Mouse (Mus musculus) limb, embryonic 12.5 days (tissue): Measurements from ENCODE around the gene Dydc2. TPM values are rescaled to one million over a fixed set of nuclear protein-coding genes. Genes with fewer than 3 reads are reported as not detected.
"Not testable (repeated sequence)": the region's sequence is repeated elsewhere in the genome, so short reads cannot be mapped to it uniquely, and the experiment has no call there.

Experiments used
- ATAC-seq: fragments of 200-750 bp; cut with Nextera tagmentation; 2 replicates; pipeline ENCODE4 v1.8.0; 2017; ENCODE audit warnings: low read depth, moderate TSS enrichment; ENCODE audit not compliant: insufficient number of reproducible peaks, insufficient read depth, low FRiP score, low TSS enrichment
- H3K27ac ChIP-seq: fragments of 300-500 bp; sonication (generic); 2 replicates; pipeline ENCODE4 v1.5.1; 2016; ENCODE audit warnings: mild to moderate bottlenecking, moderate library complexity
- H3K27me3 ChIP-seq: fragments of 300-500 bp; sonication (generic); 2 replicates; pipeline ENCODE4 v1.6.1; 2016; ENCODE audit warnings: mild to moderate bottlenecking, moderate library complexity
- H3K36me3 ChIP-seq: fragments of 300-500 bp; sonication (generic); 2 replicates; pipeline ENCODE4 v1.6.1; 2016; ENCODE audit warnings: mild to moderate bottlenecking, moderate library complexity
- H3K4me1 ChIP-seq: fragments of 300-500 bp; sonication (generic); replicated peaks from 2 replicates; pipeline ENCODE4 v1.6.1; 2016
- H3K4me2 ChIP-seq: fragments of 300-500 bp; sonication (generic); 2 replicates; pipeline ENCODE4 v1.6.1; 2016; ENCODE audit warnings: mild to moderate bottlenecking, moderate library complexity
- H3K4me3 ChIP-seq: fragments of 300-500 bp; sonication (generic); replicated peaks from 2 replicates; pipeline ENCODE4 v1.5.1; 2016; ENCODE audit warnings: mild to moderate bottlenecking
- H3K9ac ChIP-seq: fragments of 300-500 bp; sonication (generic); replicated peaks from 2 replicates; pipeline ENCODE4 v1.6.1; 2016; ENCODE audit warnings: mild to moderate bottlenecking, moderate library complexity
- H3K9me3 ChIP-seq: fragments of 300-500 bp; sonication (generic); 2 replicates; pipeline ENCODE4 v1.6.1; 2016; ENCODE audit warnings: mild to moderate bottlenecking, moderate library complexity
- WGBS: fragments of 180-500 bp; shearing (Covaris S2); methylation state at CpG from one replicate; pipeline ENCODE4 v1.1.7; 2016; 5-methylcytosine and 5-hydroxymethylcytosine counted together
- polyA plus RNA-seq: library from polyadenylated mRNA; unstranded; fragments of >200 nt; fragmentation: Nextera tagmentation; extraction: Ambion mirVana; gene quantifications from 2 replicates; pipeline ENCODE4 v1.2.1, GENCODE M21; 2016

The Dydc2 gene
- polyA plus RNA-seq, 1 experiment from 2014 or later = not detected

DNA sequence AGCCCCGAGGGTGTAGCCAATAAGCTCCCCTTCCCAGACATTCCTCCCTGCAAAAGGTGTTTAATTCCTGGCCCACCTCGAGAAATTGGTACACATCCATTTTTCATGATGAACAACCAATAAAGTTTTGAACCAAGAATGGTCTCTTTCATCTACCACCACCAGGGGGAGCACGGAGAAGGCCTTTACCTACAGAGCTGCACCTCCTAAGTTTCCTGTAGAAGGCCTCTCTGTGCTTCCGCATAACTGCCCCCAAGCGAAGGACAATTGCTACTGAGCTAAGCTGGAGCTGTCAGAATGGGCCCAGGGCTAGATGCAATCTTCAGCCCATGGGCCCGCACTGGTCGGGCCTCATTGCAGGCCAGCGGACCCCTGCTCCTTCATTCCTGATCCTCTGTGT is 21.8 kb upstream of the Dydc2 start:
- Histone ChIP-seq H3K4me1 (no peaks in the 10 kb centered on the region), H3K9ac (no peak overlapping the region), H3K36me3 (no peaks in the 10 kb centered on the region), H3K4me3 (no peak overlapping the region), H3K9me3 (no peaks in the 10 kb centered on the region), H3K4me2 (no peak overlapping the region), H3K27me3 (no peaks in the 10 kb centered on the region), H3K27ac (no peak overlapping the region)
- no peak for ATAC-seq
- WGBS = 46% methylated on average over 8 of the region's 8 CpGs

DNA sequence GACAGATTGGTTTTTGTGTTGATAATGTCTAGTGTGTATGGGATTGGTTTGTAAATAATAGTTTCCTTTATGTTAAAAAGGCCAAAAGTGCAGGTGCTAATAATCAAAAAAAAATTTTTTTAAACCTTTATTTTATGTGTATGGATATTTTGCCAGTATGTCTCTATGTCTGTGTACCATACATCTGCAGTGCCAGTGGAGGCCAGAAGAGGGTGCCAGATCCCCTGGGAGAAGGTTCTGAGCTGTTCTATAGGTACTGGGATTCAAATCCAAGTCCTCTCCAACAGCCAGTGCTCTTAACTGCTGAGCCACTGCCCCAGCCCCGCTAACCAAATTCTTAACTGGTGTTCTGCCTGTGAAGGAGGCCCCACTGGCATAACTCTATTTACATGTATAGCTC is 18.5 kb upstream of the Dydc2 start:
- Histone ChIP-seq H3K9me3 (no peaks in the 10 kb centered on the region), H3K36me3 (no peaks in the 10 kb centered on the region), H3K27me3 (no peaks in the 10 kb centered on the region), H3K27ac (no peak overlapping the region), H3K4me3 (no peak overlapping the region), H3K4me2 (no peak overlapping the region), H3K9ac (no peak overlapping the region), H3K4me1 (no peaks in the 10 kb centered on the region)
- ATAC-seq = no peak
- 76% methylated on average over 1 of the region's 1 CpGs for WGBS

DNA sequence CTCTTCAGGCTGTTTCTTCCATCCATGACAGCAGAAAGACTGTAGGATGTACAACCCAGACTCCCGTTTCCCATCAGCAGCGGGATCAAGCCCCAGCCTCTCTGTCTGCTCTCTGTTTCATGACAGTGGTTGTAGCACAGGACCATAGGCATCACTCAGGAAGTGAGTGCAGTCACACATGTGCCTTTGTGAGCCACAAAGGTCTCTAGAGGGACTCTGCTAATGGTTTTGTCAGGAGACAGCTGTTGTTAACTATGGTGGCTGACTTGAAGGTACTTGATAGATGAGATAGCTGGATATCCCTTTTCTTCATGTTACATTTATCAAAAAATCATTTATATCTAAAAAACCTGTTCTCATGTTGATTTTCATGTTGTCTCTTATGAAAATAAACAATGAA is 13.4 kb upstream of the Dydc2 start:
- H3K4me2 ChIP-seq = no peak overlapping the region
- 82% methylated on average over 2 of the region's 2 CpGs for WGBS
- no peak overlapping the region for H3K4me3 ChIP-seq
- no peak for ATAC-seq
- H3K9me3 ChIP-seq = no peaks in the 10 kb centered on the region
- no peak overlapping the region for H3K9ac ChIP-seq
- no peaks in the 10 kb centered on the region for H3K27me3 ChIP-seq
- H3K27ac ChIP-seq = no peak overlapping the region
- H3K36me3 ChIP-seq = no peaks in the 10 kb centered on the region
- H3K4me1 ChIP-seq = no peaks in the 10 kb centered on the region

DNA sequence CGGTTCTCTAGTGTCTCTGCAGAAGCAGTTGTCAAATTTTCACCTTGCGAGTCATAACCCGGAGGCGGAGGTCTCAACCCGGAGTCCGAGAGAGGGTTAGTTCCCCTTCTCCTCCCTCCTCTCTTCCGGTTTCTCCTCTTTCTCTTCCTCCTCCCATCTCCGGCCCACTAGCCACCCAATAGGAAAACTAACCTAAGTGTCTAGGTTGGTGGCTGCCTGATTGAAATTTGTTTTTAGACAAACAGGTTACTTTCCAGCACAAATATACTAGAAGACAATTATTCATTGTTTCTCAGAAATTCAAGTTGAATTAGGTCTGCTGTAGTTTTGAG is 3.9 kb upstream of the Dydc2 start:
- H3K4me1 ChIP-seq = no peaks in the 10 kb centered on the region
- H3K9ac ChIP-seq = no peak overlapping the region
- no peak overlapping the region for H3K27ac ChIP-seq

DNA sequence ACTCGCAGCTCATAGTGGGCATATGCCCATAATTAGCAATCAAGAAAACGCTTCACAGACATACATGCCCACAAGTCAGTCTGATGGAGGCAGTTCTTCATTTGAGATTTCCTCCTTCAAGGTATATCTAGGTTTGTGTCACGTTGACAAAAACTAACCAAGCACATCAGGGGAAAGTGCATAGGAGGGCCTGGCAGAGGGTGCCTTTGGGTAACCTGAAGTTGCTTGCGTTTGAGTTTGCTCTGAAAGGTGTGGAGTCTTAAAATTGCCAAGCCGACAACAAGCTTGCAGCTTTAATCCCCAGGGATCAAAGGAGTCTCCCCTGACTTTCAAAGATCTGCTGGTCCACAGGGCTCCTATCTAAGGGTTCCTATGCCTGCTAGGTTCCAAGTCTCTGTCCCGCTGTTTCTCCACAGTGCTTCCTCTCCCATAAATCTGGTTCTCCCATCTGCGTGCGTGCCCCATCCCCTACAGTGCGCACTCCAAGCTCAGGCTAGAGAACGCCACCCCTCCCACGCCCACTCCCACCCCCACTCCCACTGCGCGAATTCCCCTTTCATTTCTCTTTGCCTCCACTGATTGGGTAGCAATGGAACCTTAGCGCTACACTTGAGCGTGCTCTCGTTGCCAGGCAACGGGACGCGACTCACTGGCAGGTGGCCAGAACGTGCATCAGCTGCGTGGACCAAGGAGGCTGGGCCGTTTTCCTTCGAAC is 3.4 kb upstream of the Dydc2 start, which contains the start of gene Dydc1:
Dydc1 (plus strand) TSS at position 683 of the 715 bp plus-strand sequence.
- Histone ChIP-seq H3K27ac (no peak within 1 kb of the TSS), H3K4me2 (peak within 1 kb of the TSS; percentile 70), H3K36me3 (no peaks in the 10 kb centered on the region), H3K4me1 (no peaks in the 10 kb centered on the region), H3K4me3 (peak within 1 kb of the TSS; percentile 43), H3K9me3 (no peaks in the 10 kb centered on the region), H3K27me3 (peaks cover 3% of the 10 kb centered on the region; the same call in 1 of the 2 replicates), H3K9ac (peak within 1 kb of the TSS; percentile 40; the same call in 1 of the 2 replicates)
- peak; percentile 88 for ATAC-seq
- WGBS = 13% methylated on average over 23 of the region's 23 CpGs

More for the DNA sequence above, 3.9 kb upstream of the Dydc2 start:
- 2% methylated on average over 8 of the region's 8 CpGs for WGBS
- ATAC-seq = no peak
- Histone ChIP-seq H3K36me3 (no peaks in the 10 kb centered on the region), H3K27me3 (peaks cover 3% of the 10 kb centered on the region; the same call in 1 of the 2 replicates), H3K4me2 (peak overlapping the region; percentile 70), H3K4me3 (peak overlapping the region; percentile 43), H3K9me3 (no peaks in the 10 kb centered on the region)

DNA sequence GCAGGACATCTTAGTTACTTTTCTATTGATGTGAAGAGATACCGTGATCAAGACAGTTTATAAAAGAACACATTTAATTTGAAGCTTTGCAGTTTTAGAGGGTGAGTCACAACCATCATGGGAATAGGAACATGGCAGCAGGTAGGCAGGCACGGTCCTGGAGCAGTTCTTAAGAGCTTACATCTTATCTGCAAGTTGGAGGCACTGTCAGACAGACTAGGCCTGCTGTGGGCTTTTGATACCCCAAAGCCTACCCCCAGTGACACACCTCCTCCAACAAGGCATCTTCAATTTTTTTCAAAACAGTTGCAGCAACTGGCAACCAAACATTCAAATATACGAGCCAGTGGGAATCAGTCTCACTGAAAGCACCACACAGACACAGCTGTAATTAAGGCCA is 1.3 kb upstream of the Dydc2 start:
- Histone ChIP-seq H3K36me3 (no peaks in the 10 kb centered on the region), H3K9ac (no peak overlapping the region), H3K9me3 (no peaks in the 10 kb centered on the region), H3K27me3 (peaks cover 3% of the 10 kb centered on the region; the same call in 1 of the 2 replicates), H3K4me3 (no peak overlapping the region), H3K27ac (no peak overlapping the region), H3K4me1 (no peaks in the 10 kb centered on the region; the same call in 1 of the 2 replicates), H3K4me2 (no peak overlapping the region)
- ATAC-seq = no peak
- WGBS = 76% methylated on average over 3 of the region's 3 CpGs

DNA sequence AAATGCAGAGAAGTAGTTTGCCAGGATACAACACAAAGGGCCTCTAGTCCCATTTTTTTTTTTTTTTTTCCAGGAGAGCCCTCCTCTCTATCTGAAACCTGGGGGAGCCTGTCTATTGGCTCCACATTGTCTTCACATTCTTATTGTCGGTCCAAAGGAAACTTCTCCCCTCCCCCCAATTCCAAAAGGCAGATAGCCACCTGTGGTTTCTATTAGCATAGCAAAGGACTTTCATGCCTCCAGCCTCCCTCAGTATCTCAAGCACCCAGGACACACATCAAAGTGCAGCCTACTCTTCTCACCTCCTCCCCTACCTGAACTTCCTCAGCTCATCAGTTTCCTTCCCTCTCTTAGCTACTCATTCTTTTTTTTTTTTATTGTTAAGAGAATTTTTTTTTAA is 2.6 kb downstream of the Dydc2 start:
- H3K4me2 ChIP-seq = no peak overlapping the region
- H3K4me1 ChIP-seq = no peaks in the 10 kb centered on the region; the same call in 1 of the 2 replicates
- no peaks in the 10 kb centered on the region for H3K27me3 ChIP-seq
- ATAC-seq = no peak
- H3K27ac ChIP-seq = no peak overlapping the region
- 7% methylated on average over 1 of the region's 1 CpGs for WGBS
- H3K9me3 ChIP-seq = no peaks in the 10 kb centered on the region
- H3K4me3 ChIP-seq = no peak overlapping the region
- H3K9ac ChIP-seq = no peak overlapping the region
- H3K36me3 ChIP-seq = no peaks in the 10 kb centered on the region

DNA sequence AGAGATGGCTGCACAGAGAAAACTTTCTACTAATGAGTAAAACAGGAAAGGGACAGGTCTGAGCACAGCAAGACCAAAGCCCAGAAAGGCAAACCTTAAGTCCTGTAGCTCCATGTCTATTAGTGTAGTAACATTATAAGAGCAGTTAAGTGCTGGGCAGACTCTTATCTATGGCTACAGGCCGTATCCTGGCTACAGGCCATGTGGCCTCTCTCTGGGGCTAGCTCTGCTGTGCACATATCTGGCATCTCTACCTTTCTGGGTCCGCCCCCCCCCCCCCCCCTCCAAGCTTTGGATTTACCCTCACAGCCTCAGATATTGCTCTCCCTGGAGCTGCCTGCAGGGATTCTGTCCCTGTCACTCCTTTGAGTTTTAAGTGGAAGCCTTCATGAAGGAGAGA is 3.8 kb downstream of the Dydc2 start:
- H3K27ac ChIP-seq = no peak overlapping the region
- H3K9me3 ChIP-seq = no peaks in the 10 kb centered on the region
- no peak overlapping the region for H3K9ac ChIP-seq
- WGBS = 60% methylated on average over 1 of the region's 2 CpGs
- H3K4me3 ChIP-seq = no peak overlapping the region
- ATAC-seq = no peak
- no peak overlapping the region for H3K4me2 ChIP-seq
- H3K4me1 ChIP-seq = no peaks in the 10 kb centered on the region; the same call in 1 of the 2 replicates
- no peaks in the 10 kb centered on the region for H3K36me3 ChIP-seq
- H3K27me3 ChIP-seq = no peaks in the 10 kb centered on the region

DNA sequence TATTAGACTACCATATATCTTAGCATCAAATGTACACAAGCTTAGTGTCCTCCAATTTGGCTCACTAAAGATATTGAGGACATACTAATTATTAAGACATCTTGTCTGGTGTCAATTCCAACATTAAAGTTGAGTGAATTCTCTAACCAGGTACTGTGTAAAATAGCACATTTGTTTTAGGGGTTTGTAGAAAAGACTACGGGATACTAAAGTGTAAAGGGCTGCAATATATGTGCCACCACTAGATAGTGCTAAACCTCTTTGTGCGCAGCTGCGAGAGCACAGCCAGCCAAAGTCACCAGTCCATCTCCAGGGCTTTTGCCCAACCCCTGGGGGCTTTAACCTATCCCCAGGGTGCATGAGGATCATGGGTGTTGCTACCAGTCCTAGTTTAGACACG is 15.8 kb downstream of the Dydc2 start:
- ATAC-seq, H3K4me1 ChIP-seq, H3K4me3 ChIP-seq, H3K36me3 ChIP-seq, H3K27me3 ChIP-seq, H3K9me3 ChIP-seq, H3K9ac ChIP-seq, H3K4me2 ChIP-seq, H3K27ac ChIP-seq: not testable (repeated sequence)
- WGBS = 81% methylated on average over 3 of the region's 4 CpGs

DNA sequence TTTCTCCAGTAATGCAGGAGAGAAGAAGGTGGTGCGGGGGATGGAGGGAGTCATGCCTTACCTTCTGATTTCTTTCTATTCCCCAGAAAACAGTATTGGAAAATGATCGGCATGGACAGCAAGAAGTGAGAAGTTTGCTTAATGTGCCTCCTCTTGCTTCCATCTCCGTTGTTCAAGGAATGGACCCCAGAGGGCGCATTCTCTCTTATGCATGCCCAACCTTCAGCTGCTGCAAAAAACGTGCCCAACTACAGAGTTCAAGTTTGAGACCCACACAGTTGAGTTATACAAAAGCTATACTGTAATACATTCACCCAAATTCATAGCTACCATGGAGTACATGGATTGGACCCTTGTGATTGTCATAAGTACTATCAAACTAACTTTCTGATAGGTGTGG is 16.5 kb downstream of the Dydc2 start:
- H3K4me2 ChIP-seq = no peak overlapping the region
- no peak overlapping the region for H3K27ac ChIP-seq
- H3K9me3 ChIP-seq = no peaks in the 10 kb centered on the region
- H3K36me3 ChIP-seq = no peaks in the 10 kb centered on the region
- no peak for ATAC-seq
- no peak overlapping the region for H3K9ac ChIP-seq
- H3K4me3 ChIP-seq = no peak overlapping the region
- no peaks in the 10 kb centered on the region for H3K4me1 ChIP-seq
- no peaks in the 10 kb centered on the region for H3K27me3 ChIP-seq
- WGBS = 73% methylated on average over 5 of the region's 5 CpGs

DNA sequence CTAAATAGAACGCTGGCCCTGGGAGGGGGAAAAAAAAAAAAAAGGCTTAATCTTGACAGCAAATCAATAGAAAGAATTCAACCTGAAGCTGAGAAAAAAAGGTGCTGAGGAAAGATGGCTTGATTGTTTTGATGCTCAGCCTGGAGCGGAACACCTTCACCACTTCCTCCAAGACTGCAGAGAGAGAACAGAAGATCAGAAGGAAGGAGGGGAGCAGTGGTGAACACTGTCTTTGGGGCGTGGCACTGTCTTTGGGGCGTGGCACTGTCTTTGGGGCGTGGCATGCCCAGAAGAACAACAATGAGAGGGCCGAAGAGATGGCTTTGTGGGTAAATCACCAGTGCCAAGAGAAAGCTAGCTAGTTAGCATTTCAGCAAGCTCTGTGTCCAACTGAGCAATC is 18.5 kb downstream of the Dydc2 start:
- Histone ChIP-seq H3K9ac (no peak overlapping the region), H3K4me1 (no peaks in the 10 kb centered on the region), H3K36me3 (no peaks in the 10 kb centered on the region), H3K27me3 (no peaks in the 10 kb centered on the region), H3K9me3 (no peaks in the 10 kb centered on the region), H3K4me2 (no peak overlapping the region), H3K4me3 (no peak overlapping the region), H3K27ac (no peak overlapping the region)
- 72% methylated on average over 6 of the region's 6 CpGs for WGBS
- ATAC-seq = no peak

DNA sequence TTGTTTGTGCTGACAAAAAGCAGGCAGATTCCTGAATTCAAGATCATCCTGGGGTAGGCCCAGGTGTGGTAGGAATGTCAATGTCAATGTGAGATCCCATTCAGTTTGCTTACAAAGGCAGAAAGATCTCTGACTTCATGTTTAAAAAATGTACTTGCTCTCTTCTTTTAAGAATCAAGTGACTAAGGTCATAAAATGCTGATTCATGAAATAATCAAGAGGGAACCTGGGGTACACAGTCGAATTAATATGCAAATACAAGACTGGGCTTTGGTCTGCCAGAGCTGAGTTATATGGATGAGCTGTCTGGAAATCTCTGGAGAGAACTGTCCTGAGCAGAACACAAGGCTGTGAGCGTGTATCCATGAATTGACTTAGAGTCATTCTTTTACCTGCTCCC is 21.6 kb downstream of the Dydc2 start:
- Histone ChIP-seq H3K27me3 (no peaks in the 10 kb centered on the region), H3K36me3 (no peaks in the 10 kb centered on the region), H3K4me2 (no peak overlapping the region), H3K9ac (no peak overlapping the region), H3K27ac (no peak overlapping the region), H3K4me1 (no peaks in the 10 kb centered on the region), H3K4me3 (no peak overlapping the region), H3K9me3 (no peaks in the 10 kb centered on the region)
- ATAC-seq = no peak
- 78% methylated on average over 2 of the region's 2 CpGs for WGBS
